Mouse (Mus musculus) megakaryocyte, embryonic 14.5 days (primary cell): ENCODE results near the gene Inka2. TPM values are rescaled to one million over a fixed set of nuclear protein-coding genes. Genes with fewer than 3 reads are reported as not detected.
A peak's percentile ranks its signal among the peaks of the same experiment; 100 is the strongest.

Experiments
- H3K27me3 ChIP-seq: replicated peaks from 2 replicates; pipeline ENCODE3; 2012; ENCODE audit warnings: inconsistent platforms
- H3K36me3 ChIP-seq: replicated peaks from 2 replicates; pipeline ENCODE3; 2012; ENCODE audit warnings: low read length, inconsistent platforms, mixed read lengths
- H3K4me1 ChIP-seq: 2 replicates; pipeline ENCODE4 v1.6.1; 2012; ENCODE audit warnings: inconsistent platforms
- H3K4me3 ChIP-seq: replicated peaks from 2 replicates; pipeline ENCODE3; 2012; ENCODE audit warnings: moderate library complexity, mild to moderate bottlenecking, inconsistent platforms
- H3K9me3 ChIP-seq: 2 replicates; pipeline ENCODE4 v1.6.1; 2012; ENCODE audit warnings: inconsistent platforms
- FLI1 ChIP-seq: IDR thresholded peaks from 2 replicates; pipeline ENCODE4 v1.6.1; 2012; ENCODE audit warnings: low read length, inconsistent platforms, mixed read lengths
- GATA1 ChIP-seq: IDR thresholded peaks from 3 replicates; pipeline ENCODE4 v1.6.1; 2012; ENCODE audit warnings: mixed read lengths, low read length, inconsistent platforms, borderline replicate concordance
- polyA plus RNA-seq: library from polyadenylated mRNA; stranded (reverse); fragments of >175 nt; gene quantifications from 2 replicates; pipeline ENCODE4 v1.2.3, GENCODE M21; 2012; ENCODE audit warnings: low replicate concordance; ENCODE audit not compliant: insufficient read depth

The Inka2 gene
- 4.4 and 6.7 TPM in 2 replicates for polyA plus RNA-seq

DNA sequence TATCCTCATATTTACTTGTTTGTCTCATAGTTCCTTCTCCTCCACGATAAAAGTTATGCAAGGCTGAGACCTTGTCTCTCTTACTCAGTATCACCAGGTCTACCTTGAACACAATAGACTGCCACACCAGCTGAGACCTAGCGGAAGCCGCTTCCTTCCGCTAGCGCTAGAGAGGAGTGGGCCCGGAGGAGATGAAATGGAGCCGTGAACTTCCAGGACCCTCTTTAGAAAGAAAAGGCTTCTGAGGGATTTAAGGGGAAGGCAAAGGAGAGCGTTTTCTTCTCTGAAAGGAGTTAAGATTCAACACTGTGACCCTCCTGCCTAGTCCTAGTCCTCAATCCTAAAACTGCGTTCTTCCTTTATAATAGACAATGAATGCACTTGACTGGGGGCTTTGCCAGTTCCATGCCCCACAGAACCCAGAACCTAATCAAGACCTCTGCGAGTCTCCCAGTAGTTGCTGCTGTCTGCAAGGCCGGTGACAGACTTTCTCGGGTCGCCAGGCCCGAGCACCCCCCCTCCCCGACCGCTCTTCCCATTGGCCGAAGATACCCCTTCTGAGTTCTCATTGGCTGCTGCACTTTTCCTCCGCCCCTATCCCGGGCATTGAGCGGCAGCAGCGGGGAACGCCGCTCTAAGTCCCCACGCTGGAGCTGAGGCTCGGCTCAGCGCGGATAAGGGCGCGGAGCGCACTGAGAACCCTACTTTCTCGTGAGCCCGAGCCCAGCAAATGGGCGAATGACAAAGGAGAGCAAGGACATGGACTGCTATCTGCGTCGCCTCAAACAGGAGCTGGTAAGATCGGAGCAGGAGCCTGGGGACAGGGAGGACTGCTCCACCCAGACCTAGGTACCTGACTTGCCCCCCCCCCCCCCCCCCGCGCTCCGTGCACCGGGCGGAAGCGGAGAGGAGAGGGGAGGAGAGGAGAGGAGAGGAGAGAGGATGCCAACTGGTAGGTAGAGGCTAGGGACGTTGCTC is at the start of gene Inka2:
Gene Inka2, plus strand, starts transcription at position 569 of the 978 bp plus-strand sequence.
- Histone ChIP-seq H3K36me3 (peaks cover 25% of the 10 kb centered on the region), H3K4me3 (peak within 1 kb of the TSS; percentile 95), H3K27me3 (peaks cover 18% of the 10 kb centered on the region), H3K9me3 (no peaks in the 10 kb centered on the region), H3K4me1 (peaks cover 95% of the 10 kb centered on the region)
- TF ChIP-seq GATA1 (no peak), FLI1 (no peak)

DNA sequence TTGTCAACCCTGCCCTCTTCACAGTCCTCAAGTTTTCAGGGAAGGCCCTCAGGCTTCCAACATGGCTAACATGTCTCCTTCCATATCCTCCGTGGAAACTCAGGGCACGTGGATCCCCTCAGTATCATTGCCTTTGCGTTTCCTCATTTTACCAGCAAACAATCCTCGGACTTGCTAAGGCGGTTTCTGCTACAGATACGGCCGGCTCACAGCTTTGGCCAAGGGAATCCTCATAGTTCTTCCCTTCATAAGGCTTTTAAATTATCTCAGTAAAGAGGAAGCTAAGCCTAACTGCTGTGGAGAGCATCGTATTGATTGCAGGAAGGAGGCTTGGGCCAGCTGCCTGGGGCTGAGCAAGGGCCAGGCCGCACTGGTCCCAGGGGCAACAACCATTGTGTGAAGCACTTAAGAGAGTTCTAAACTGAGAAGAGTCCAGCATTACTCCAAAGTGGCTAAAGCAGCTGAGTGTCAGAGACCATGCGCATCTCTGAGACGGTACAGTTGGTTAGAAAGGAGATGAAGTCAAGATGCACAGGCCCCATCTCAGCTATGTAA is 49.3 kb upstream of the Inka2 start:
- H3K9me3 ChIP-seq, result peaks cover 19% of the 10 kb centered on the region
- H3K36me3 ChIP-seq, result no peaks in the 10 kb centered on the region
- H3K27me3 ChIP-seq, result peaks cover 21% of the 10 kb centered on the region
- no peak overlapping the region for H3K4me3 ChIP-seq
- no peak for TF ChIP-seq GATA1
- TF ChIP-seq FLI1, result no peak
- H3K4me1 ChIP-seq, result peaks cover 42% of the 10 kb centered on the region

DNA sequence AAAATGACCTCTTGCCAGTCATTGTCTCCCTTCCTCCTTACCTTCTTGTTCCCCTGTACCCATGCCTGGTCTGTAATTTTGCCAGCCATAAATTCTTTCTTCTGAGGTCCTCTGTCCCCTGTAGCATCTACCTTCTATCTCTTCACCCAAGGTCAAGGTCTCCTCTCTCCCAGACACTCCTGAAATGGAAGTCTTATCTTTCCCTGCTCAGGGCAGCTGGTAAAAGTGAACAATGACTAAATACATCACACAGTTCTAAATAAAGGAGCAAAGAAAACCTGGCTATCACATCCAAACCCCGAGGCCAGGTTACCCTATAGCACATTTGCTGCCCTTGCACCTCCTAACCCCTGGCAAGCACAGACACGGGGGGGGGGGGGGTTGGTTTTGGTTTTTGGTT is 43.9 kb upstream of the Inka2 start:
- Histone ChIP-seq H3K4me1 (peaks cover 25% of the 10 kb centered on the region), H3K36me3 (no peaks in the 10 kb centered on the region), H3K27me3 (peaks cover 19% of the 10 kb centered on the region), H3K4me3 (no peak overlapping the region), H3K9me3 (peaks cover 14% of the 10 kb centered on the region)
- TF ChIP-seq FLI1 (no peak), GATA1 (no peak)

DNA sequence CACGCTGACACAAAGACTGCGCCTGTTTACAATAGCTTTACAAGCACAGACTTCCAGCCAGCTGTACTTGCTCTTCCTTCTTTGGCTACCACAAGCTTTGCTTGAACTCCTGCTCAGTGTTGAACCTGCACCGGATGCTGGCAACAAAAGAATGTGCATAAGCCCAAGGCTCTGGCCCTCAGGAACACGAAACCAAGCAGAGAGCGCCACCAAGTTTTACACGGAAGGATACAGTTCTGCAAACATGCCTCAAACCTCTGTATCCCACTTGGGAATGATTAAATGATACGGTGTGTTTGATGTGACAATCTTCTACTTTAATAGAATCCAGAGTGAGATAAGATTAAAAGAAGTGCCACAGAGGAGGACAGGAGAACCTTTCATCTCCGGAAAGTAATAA is 41.4 kb upstream of the Inka2 start:
- Histone ChIP-seq H3K4me1 (peaks cover 19% of the 10 kb centered on the region), H3K27me3 (peaks cover 35% of the 10 kb centered on the region), H3K4me3 (no peak overlapping the region), H3K36me3 (no peaks in the 10 kb centered on the region), H3K9me3 (no peaks in the 10 kb centered on the region)
- TF ChIP-seq GATA1 (no peak), FLI1 (no peak)

DNA sequence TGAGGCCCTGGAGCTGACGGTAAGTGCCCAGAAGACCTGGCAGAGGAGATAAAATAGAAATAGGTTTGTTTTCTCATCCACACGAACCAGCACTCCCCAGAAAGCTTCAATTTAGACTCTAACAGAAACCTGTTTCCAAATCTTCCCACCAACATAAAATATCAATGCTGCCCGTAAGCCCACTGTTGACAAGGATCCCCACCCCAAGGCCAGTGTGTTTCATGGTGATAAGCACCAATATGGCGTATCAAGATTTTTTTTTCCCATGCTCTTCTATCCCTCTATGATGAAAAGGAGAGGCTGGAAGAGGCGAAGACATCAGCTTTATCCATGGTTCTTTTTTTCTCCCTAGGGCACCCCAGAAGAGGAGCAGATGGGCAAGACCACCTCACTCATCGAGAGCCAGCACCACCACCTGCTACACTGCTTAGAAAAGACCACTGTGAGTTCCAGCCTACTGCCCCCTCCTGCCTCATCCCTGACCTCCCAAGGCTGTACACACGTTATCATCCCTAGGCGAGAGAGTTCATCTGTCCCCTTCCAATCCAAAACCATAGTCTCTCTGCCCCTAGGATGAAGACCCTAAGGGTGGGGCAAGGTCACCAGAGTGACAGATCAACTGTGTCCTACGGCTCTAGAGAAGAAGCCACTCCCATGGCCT is 39.2 kb upstream of the Inka2 start:
- Histone ChIP-seq H3K4me3 (no peak overlapping the region), H3K4me1 (peaks cover 17% of the 10 kb centered on the region), H3K27me3 (peaks cover 37% of the 10 kb centered on the region), H3K36me3 (no peaks in the 10 kb centered on the region), H3K9me3 (no peaks in the 10 kb centered on the region)
- TF ChIP-seq FLI1, result no peak
- no peak for TF ChIP-seq GATA1

DNA sequence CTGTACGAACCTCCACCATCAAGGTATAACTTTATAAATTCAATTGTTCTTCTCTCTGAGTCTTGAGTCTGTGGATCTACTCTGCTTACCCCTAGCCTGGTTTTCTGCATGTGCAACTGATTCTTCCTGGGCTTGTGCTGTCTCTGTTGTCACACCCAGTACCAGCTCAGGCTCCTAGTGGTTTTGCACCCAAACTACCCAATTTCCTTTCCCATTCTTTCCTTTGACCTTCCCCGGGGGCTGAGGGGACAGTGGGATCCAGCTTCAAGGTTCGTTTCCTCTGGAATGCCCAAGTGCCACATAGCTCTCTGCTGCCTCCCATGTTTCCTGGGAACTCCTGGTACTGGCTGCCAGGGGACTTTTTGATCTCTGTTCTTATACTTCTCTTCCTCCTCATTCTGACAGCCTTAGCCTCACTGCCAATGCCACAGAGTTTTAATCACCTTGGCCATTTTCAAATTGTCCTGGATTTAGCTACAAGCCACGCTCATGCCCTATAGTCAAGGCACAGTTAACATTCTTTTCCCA is 37.3 kb upstream of the Inka2 start:
- Histone ChIP-seq H3K4me1 (peaks cover 21% of the 10 kb centered on the region), H3K9me3 (no peaks in the 10 kb centered on the region), H3K36me3 (no peaks in the 10 kb centered on the region), H3K4me3 (no peak overlapping the region), H3K27me3 (peaks cover 34% of the 10 kb centered on the region)
- no peak for TF ChIP-seq FLI1
- no peak for TF ChIP-seq GATA1

DNA sequence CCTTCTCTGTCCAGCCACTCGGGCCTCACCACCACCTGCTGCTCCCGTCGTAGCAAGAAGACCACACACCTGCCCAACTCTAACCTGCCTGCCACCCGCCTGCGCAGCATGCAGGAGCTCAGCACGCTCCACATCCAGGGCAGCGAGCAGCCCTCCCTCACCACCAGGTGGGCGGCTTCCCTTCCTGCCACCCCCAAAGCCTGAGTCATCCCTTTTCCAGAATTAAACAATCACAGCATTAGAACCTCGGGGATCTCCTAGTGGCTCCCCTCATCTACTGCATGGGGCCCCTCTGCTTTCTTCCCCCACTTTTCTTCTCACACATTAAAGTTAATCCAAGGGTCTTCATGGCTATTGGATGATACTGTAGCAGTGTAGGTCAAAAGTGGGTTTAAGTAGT is 36.2 kb upstream of the Inka2 start:
- Histone ChIP-seq H3K4me1 (peaks cover 27% of the 10 kb centered on the region), H3K36me3 (no peaks in the 10 kb centered on the region), H3K27me3 (peaks cover 30% of the 10 kb centered on the region), H3K9me3 (no peaks in the 10 kb centered on the region), H3K4me3 (peak overlapping the region; percentile 40)
- TF ChIP-seq FLI1, result no peak
- no peak for TF ChIP-seq GATA1

DNA sequence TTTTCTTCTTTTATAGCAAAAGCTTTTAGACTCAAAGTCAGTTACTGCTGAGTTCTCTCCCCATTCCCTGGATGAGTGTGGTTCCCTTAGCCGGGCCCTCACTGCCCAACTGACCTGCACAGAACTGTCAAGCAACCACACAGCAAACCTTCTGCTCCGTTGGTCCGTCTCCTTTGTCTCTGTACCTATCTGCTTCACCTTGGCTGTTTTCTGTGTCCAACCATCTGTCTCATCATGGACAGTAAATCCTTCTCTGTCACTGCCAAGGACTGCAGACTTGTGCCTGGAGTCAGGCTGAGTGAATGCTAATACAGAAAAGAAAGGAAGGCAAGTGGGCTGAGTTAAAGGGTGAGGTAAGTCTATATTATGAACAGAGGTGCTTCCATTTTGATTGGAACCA is 34.6 kb upstream of the Inka2 start:
- no peaks in the 10 kb centered on the region for H3K9me3 ChIP-seq
- H3K4me3 ChIP-seq, result no peak overlapping the region
- no peak for TF ChIP-seq GATA1
- no peak for TF ChIP-seq FLI1
- peaks cover 32% of the 10 kb centered on the region for H3K4me1 ChIP-seq
- no peaks in the 10 kb centered on the region for H3K36me3 ChIP-seq
- H3K27me3 ChIP-seq, result peaks cover 26% of the 10 kb centered on the region

DNA sequence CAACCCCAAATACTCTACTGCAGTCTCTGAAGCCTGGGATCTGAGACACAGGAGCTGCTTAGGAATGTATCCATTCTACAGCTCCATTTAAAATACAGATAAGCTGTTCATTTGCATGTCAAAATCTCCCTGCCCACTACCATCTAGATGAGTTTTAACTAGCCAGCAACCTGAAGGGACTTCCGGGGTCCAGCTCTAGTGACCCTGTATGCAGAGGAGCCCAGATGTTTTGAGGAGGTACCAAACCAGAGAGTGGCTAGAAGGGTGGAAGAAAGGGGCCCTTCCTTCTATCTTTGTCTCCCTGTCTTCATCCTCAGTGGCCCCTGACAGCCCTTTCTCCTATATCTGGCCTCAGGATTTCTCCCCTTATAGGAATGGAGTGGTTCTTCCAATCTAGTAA is 33.6 kb upstream of the Inka2 start:
- no peak for TF ChIP-seq FLI1
- TF ChIP-seq GATA1, result no peak
- Histone ChIP-seq H3K27me3 (peaks cover 19% of the 10 kb centered on the region), H3K9me3 (no peaks in the 10 kb centered on the region), H3K4me1 (peaks cover 39% of the 10 kb centered on the region), H3K36me3 (no peaks in the 10 kb centered on the region), H3K4me3 (no peak overlapping the region)
